Mouse (Mus musculus): ENCODE results near the gene Fam78a. TPM values are rescaled to one million over a fixed set of nuclear protein-coding genes. Genes with fewer than 3 reads are reported as not detected.
"Not testable (repeated sequence)": the region's sequence is repeated elsewhere in the genome, so short reads cannot be mapped to it uniquely, and the experiment has no call there.

The Fam78a gene
- polyA plus RNA-seq, 1 experiment from 2014 or later: 0.82 TPM

- Histone ChIP-seq H3K9me3 (replicated peaks; ENCODE audit: low read length) (no peaks in the 10 kb centered on the region), H3K27ac (no peak overlapping the region), H3K4me3 (replicated peaks; ENCODE audit: low read depth, low read length) (no peak overlapping the region), H3K4me2 (ENCODE audit: low read length) (no peak overlapping the region), H3K9ac (ENCODE audit: low read depth, low read length) (no peak overlapping the region), H3K36me3 (ENCODE audit: insufficient read depth, low read length) (peaks cover 44% of the 10 kb centered on the region), H3K4me1 (replicated peaks; ENCODE audit: insufficient read depth, low read length) (no peaks in the 10 kb centered on the region), H3K27me3 (ENCODE audit: insufficient read depth, low read length) (no peaks in the 10 kb centered on the region)
- 82% methylated on average over 2 of the region's 2 CpGs for WGBS
- TF ChIP-seq CTCF (IDR thresholded peaks at IDR 0.05; ENCODE audit: low read depth): no peak
- no peak for ATAC-seq (replicated peaks; ENCODE audit: low FRiP score, low read depth)
- DNase-seq (ENCODE audit: low spot score): no peak
Observed at GRCm38 (mm10) chr2:32041087-32041486, 43.6 kb downstream of the Fam78a start.

DNA sequence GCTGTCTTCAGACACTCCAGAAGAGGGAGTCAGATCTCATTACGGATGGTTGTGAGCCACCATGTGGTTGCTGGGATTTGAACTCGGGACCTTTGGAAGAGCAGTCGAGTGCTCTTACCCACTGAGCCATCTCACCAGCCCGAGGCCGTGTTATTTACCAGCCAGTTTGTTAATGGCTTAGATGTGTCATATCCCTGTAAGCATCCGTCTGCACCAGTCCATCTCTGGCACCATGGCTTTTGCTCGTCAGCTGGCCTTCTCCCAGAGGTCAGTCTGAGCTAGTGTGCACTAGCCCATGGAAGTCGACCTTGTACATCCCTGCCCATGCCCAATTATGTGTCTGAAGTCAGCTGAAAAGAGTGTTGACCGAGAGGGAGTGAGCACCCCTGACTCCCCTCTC, 44.0 kb downstream of the Fam78a start:
- peaks cover 45% of the 10 kb centered on the region for H3K36me3 ChIP-seq (ENCODE audit: insufficient read depth, low read length)
- not testable (repeated sequence) for H3K9ac ChIP-seq (ENCODE audit: low read depth, low read length); H3K4me1 ChIP-seq (replicated peaks; ENCODE audit: insufficient read depth, low read length); H3K27me3 ChIP-seq (ENCODE audit: insufficient read depth, low read length); ATAC-seq (replicated peaks; ENCODE audit: low FRiP score, low read depth); H3K4me2 ChIP-seq (ENCODE audit: low read length); H3K4me3 ChIP-seq (replicated peaks; ENCODE audit: low read depth, low read length); H3K27ac ChIP-seq; H3K9me3 ChIP-seq (replicated peaks; ENCODE audit: low read length); DNase-seq (ENCODE audit: low spot score)
- WGBS: 89% methylated on average over 9 of the region's 9 CpGs

- H3K9ac ChIP-seq (ENCODE audit: low read depth, low read length): no peak overlapping the region
- TF ChIP-seq CTCF (IDR thresholded peaks at IDR 0.05; ENCODE audit: low read depth): no peak
- WGBS: 66% methylated on average over 8 of the region's 8 CpGs
- no peak overlapping the region for H3K27ac ChIP-seq
- no peak for ATAC-seq (replicated peaks; ENCODE audit: low FRiP score, low read depth)
- H3K36me3 ChIP-seq (ENCODE audit: insufficient read depth, low read length): peaks cover 48% of the 10 kb centered on the region
- no peaks in the 10 kb centered on the region for H3K9me3 ChIP-seq (replicated peaks; ENCODE audit: low read length)
- H3K4me2 ChIP-seq (ENCODE audit: low read length): no peak overlapping the region
- DNase-seq (ENCODE audit: low spot score): no peak
- H3K4me1 ChIP-seq (replicated peaks; ENCODE audit: insufficient read depth, low read length): no peaks in the 10 kb centered on the region
- no peak overlapping the region for H3K4me3 ChIP-seq (replicated peaks; ENCODE audit: low read depth, low read length)
- no peaks in the 10 kb centered on the region for H3K27me3 ChIP-seq (ENCODE audit: insufficient read depth, low read length)
Observed at GRCm38 (mm10) chr2:32038661-32039081, 46.0 kb downstream of the Fam78a start.

- Histone ChIP-seq H3K4me2 (ENCODE audit: low read length) (no peak overlapping the region), H3K4me1 (replicated peaks; ENCODE audit: insufficient read depth, low read length) (no peaks in the 10 kb centered on the region), H3K9ac (ENCODE audit: low read depth, low read length) (no peak overlapping the region), H3K36me3 (ENCODE audit: insufficient read depth, low read length) (peaks cover 52% of the 10 kb centered on the region), H3K4me3 (replicated peaks; ENCODE audit: low read depth, low read length) (no peak overlapping the region), H3K9me3 (replicated peaks; ENCODE audit: low read length) (no peaks in the 10 kb centered on the region), H3K27ac (peak overlapping the region; percentile 68), H3K27me3 (ENCODE audit: insufficient read depth, low read length) (no peaks in the 10 kb centered on the region)
- DNase-seq (ENCODE audit: low spot score) (peak; percentile 45), ATAC-seq (replicated peaks; ENCODE audit: low FRiP score, low read depth) (no peak)
- TF ChIP-seq CTCF (IDR thresholded peaks at IDR 0.05; ENCODE audit: low read depth): no peak
- 56% methylated on average over 6 of the region's 6 CpGs for WGBS
Observed at GRCm38 (mm10) chr2:32037279-32037858, 47.3 kb downstream of the Fam78a start.

GRCm38 (mm10) chr2:32034206-32034605, 50.5 kb downstream of the Fam78a start:
- no peak overlapping the region for H3K9ac ChIP-seq (ENCODE audit: low read depth, low read length)
- TF ChIP-seq CTCF (IDR thresholded peaks at IDR 0.05; ENCODE audit: low read depth): no peak
- H3K27ac ChIP-seq: no peak overlapping the region
- ATAC-seq (replicated peaks; ENCODE audit: low FRiP score, low read depth) (no peak), DNase-seq (ENCODE audit: low spot score) (no peak)
- H3K27me3 ChIP-seq (ENCODE audit: insufficient read depth, low read length): no peaks in the 10 kb centered on the region
- no peak overlapping the region for H3K4me2 ChIP-seq (ENCODE audit: low read length)
- H3K4me3 ChIP-seq (replicated peaks; ENCODE audit: low read depth, low read length): no peak overlapping the region
- H3K9me3 ChIP-seq (replicated peaks; ENCODE audit: low read length): no peaks in the 10 kb centered on the region
- no peaks in the 10 kb centered on the region for H3K4me1 ChIP-seq (replicated peaks; ENCODE audit: insufficient read depth, low read length)
- peaks cover 64% of the 10 kb centered on the region for H3K36me3 ChIP-seq (ENCODE audit: insufficient read depth, low read length)
- 94% methylated on average over 6 of the region's 6 CpGs for WGBS

- Histone ChIP-seq H3K4me1 (replicated peaks; ENCODE audit: insufficient read depth, low read length) (no peaks in the 10 kb centered on the region), H3K27me3 (ENCODE audit: insufficient read depth, low read length) (no peaks in the 10 kb centered on the region), H3K9me3 (replicated peaks; ENCODE audit: low read length) (no peaks in the 10 kb centered on the region), H3K9ac (ENCODE audit: low read depth, low read length) (no peak overlapping the region), H3K4me3 (replicated peaks; ENCODE audit: low read depth, low read length) (no peak overlapping the region), H3K36me3 (ENCODE audit: insufficient read depth, low read length) (peaks cover 59% of the 10 kb centered on the region), H3K4me2 (ENCODE audit: low read length) (no peak overlapping the region), H3K27ac (no peak overlapping the region)
- TF ChIP-seq CTCF (IDR thresholded peaks at IDR 0.05; ENCODE audit: low read depth): no peak
- WGBS: 87% methylated on average over 6 of the region's 6 CpGs
- ATAC-seq (replicated peaks; ENCODE audit: low FRiP score, low read depth) (no peak), DNase-seq (ENCODE audit: low spot score) (no peak)
Observed at GRCm38 (mm10) chr2:32033436-32033835, 51.2 kb downstream of the Fam78a start.

GRCm38 (mm10) chr2:32029636-32030035, 55.0 kb downstream of the Fam78a start:
- no peaks in the 10 kb centered on the region for H3K27me3 ChIP-seq (ENCODE audit: insufficient read depth, low read length)
- no peak for ATAC-seq (replicated peaks; ENCODE audit: low FRiP score, low read depth)
- 73% methylated on average over 3 of the region's 3 CpGs for WGBS

More at GRCm38 (mm10) chr2:32029636-32030035, 55.0 kb downstream of the Fam78a start:
- Histone ChIP-seq H3K9me3 (replicated peaks; ENCODE audit: low read length) (no peaks in the 10 kb centered on the region), H3K4me2 (ENCODE audit: low read length) (no peak overlapping the region), H3K4me1 (replicated peaks; ENCODE audit: insufficient read depth, low read length) (no peaks in the 10 kb centered on the region), H3K9ac (ENCODE audit: low read depth, low read length) (no peak overlapping the region), H3K4me3 (replicated peaks; ENCODE audit: low read depth, low read length) (no peak overlapping the region), H3K36me3 (ENCODE audit: insufficient read depth, low read length) (peaks cover 63% of the 10 kb centered on the region), H3K27ac (no peak overlapping the region)
- DNase-seq (ENCODE audit: low spot score): no peak
- TF ChIP-seq CTCF (IDR thresholded peaks at IDR 0.05; ENCODE audit: low read depth): no peak

All from kidney, postnatal 0 days (tissue).